Mouse (Mus musculus) testis, adult 2 months (tissue): ENCODE results near the gene Coa5. TPM values are rescaled to one million over a fixed set of nuclear protein-coding genes. Genes with fewer than 3 reads are reported as not detected.

ENCODE experiments used
- H3K27ac ChIP-seq: fragments of 200-500 bp; 2 replicates; pipeline ENCODE4 v1.5.1; 2012; ENCODE audit warnings: low read depth, low read length; ENCODE audit not compliant: control insufficient read depth, insufficient read depth
- H3K27me3 ChIP-seq: fragments of 200-500 bp; 2 replicates; pipeline ENCODE4 v1.6.1; 2012; ENCODE audit warnings: mild to moderate bottlenecking, low read length, moderate library complexity; ENCODE audit not compliant: control insufficient read depth, insufficient read depth
- H3K36me3 ChIP-seq: fragments of 200-500 bp; 2 replicates; pipeline ENCODE4 v1.6.1; 2012; ENCODE audit warnings: mild to moderate bottlenecking, low read length; ENCODE audit not compliant: control insufficient read depth, insufficient read depth
- H3K4me1 ChIP-seq: fragments of 200-500 bp; 2 replicates; pipeline ENCODE4 v1.6.1; 2012; ENCODE audit warnings: low read length; ENCODE audit not compliant: control insufficient read depth, insufficient read depth
- H3K4me3 ChIP-seq: fragments of 200-500 bp; 2 replicates; pipeline ENCODE4 v1.5.1; 2012; ENCODE audit warnings: low read depth, mild to moderate bottlenecking, low read length, moderate library complexity, mixed read lengths; ENCODE audit not compliant: control insufficient read depth
- CTCF ChIP-seq: fragments of 200-500 bp; IDR thresholded peaks from 2 replicates; pipeline ENCODE4 v1.5.1; 2012; ENCODE audit warnings: low read depth, mild to moderate bottlenecking, inconsistent platforms, low read length, moderate library complexity; ENCODE audit not compliant: control insufficient read depth, insufficient read depth, insufficient replicate concordance
- POLR2A ChIP-seq: fragments of 200-500 bp; IDR thresholded peaks from 2 replicates; pipeline ENCODE4 v1.6.1; 2012; ENCODE audit warnings: low read depth, mild to moderate bottlenecking, inconsistent platforms, low read length, moderate library complexity; ENCODE audit not compliant: control insufficient read depth
- polyA plus RNA-seq: library from polyadenylated mRNA; depleted of rRNA; stranded (reverse); fragments of >200 nt; gene quantifications from 2 replicates; pipeline ENCODE4 v1.2.3, GENCODE M21; 2012; rRNA removed

Coa5 gene
- 32.6 and 41.0 TPM in 2 replicates for polyA plus RNA-seq

GRCm38 (mm10) chr1:37429366-37430296 is at the start of gene Coa5, which contains the start of gene Unc50:
TSS of gene Coa5 (minus strand) at chr1:37430103.
TSS of gene Unc50 (plus strand) at chr1:37430139.
- H3K4me3 ChIP-seq: peak within 1 kb of the TSS; percentile 95
- TF ChIP-seq POLR2A (peak; percentile 93), CTCF (no peak)
- no peaks in the 10 kb centered on the region for H3K27me3 ChIP-seq
- peaks cover 2% of the 10 kb centered on the region; the same call in 1 of the 2 replicates for H3K4me1 ChIP-seq
- H3K27ac ChIP-seq: peak within 1 kb of the TSS; percentile 79
- H3K36me3 ChIP-seq: no peaks in the 10 kb centered on the region; the same call in 1 of the 2 replicates

- Histone ChIP-seq H3K4me3 (no peak overlapping the region), H3K4me1 (0 out of 2 replicates have a peak, but pooled peaks cover 2% of the 10 kb centered on the region), H3K36me3 (no peaks in the 10 kb centered on the region), H3K27me3 (no peaks in the 10 kb centered on the region), H3K27ac (no peak overlapping the region)
- TF ChIP-seq CTCF (no peak), POLR2A (no peak)
Observed at GRCm38 (mm10) chr1:37479074-37479473, 49.2 kb upstream of the Coa5 start.

GRCm38 (mm10) chr1:37478416-37478815 is 48.5 kb upstream of the Coa5 start:
- no peak overlapping the region for H3K27ac ChIP-seq
- no peaks in the 10 kb centered on the region for H3K27me3 ChIP-seq
- H3K4me1 ChIP-seq: 0 out of 2 replicates have a peak, but pooled peaks cover 2% of the 10 kb centered on the region
- TF ChIP-seq CTCF: no peak
- TF ChIP-seq POLR2A: no peak
- H3K4me3 ChIP-seq: no peak overlapping the region
- no peaks in the 10 kb centered on the region for H3K36me3 ChIP-seq

- H3K4me1 ChIP-seq: 0 out of 2 replicates have a peak, but pooled peaks cover 2% of the 10 kb centered on the region
- no peak overlapping the region for H3K27ac ChIP-seq
- TF ChIP-seq POLR2A (no peak), CTCF (no peak)
- H3K4me3 ChIP-seq: no peak overlapping the region
- no peaks in the 10 kb centered on the region for H3K36me3 ChIP-seq
- H3K27me3 ChIP-seq: no peaks in the 10 kb centered on the region
Observed at GRCm38 (mm10) chr1:37477928-37478327, 48.0 kb upstream of the Coa5 start.

- no peak for TF ChIP-seq CTCF
- TF ChIP-seq POLR2A: no peak
- Histone ChIP-seq H3K36me3 (no peaks in the 10 kb centered on the region), H3K27me3 (no peaks in the 10 kb centered on the region), H3K4me3 (no peak overlapping the region), H3K4me1 (0 out of 2 replicates have a peak, but pooled peaks cover 2% of the 10 kb centered on the region), H3K27ac (no peak overlapping the region)
Observed at GRCm38 (mm10) chr1:37477250-37477649, 47.3 kb upstream of the Coa5 start.

GRCm38 (mm10) chr1:37475312-37475711 is 45.4 kb upstream of the Coa5 start:
- H3K4me3 ChIP-seq: no peak overlapping the region
- H3K27me3 ChIP-seq: no peaks in the 10 kb centered on the region

GRCm38 (mm10) chr1:37474634-37475190 is 44.8 kb upstream of the Coa5 start:
- Histone ChIP-seq H3K4me1 (0 out of 2 replicates have a peak, but pooled peaks cover 2% of the 10 kb centered on the region), H3K27ac (no peak overlapping the region), H3K4me3 (no peak overlapping the region), H3K36me3 (no peaks in the 10 kb centered on the region), H3K27me3 (no peaks in the 10 kb centered on the region)
- TF ChIP-seq POLR2A: no peak
- TF ChIP-seq CTCF: no peak

More at GRCm38 (mm10) chr1:37475312-37475711, 45.4 kb upstream of the Coa5 start:
- Histone ChIP-seq H3K4me1 (0 out of 2 replicates have a peak, but pooled peaks cover 2% of the 10 kb centered on the region), H3K27ac (no peak overlapping the region), H3K36me3 (no peaks in the 10 kb centered on the region)
- no peak for TF ChIP-seq POLR2A
- TF ChIP-seq CTCF: no peak
